Mouse (Mus musculus) hematopoietic multipotent progenitor cell, adult 10-12 weeks (in vitro differentiated cells): ENCODE measurements around the gene Atp5j. TPM values are rescaled to one million over a fixed set of nuclear protein-coding genes. Genes with fewer than 3 reads are reported as not detected.

Source experiments
- polyA plus RNA-seq: library from polyadenylated mRNA; stranded (reverse); fragments of >175 nt; gene quantifications from 2 replicates; pipeline ENCODE4 v1.2.3, GENCODE M21; 2012; ENCODE audit warnings: low replicate concordance

The Atp5j gene
- 37.4 and 57.5 TPM in 2 replicates for polyA plus RNA-seq

GRCm38 (mm10) chr16:84835441-84835822 is at the start of gene Atp5j:
Gene Atp5j, minus strand, starts transcription at chr16:84835625.

GRCm38 (mm10) chr16:84834745-84835440 is 532 bp downstream of the Atp5j start, which contains the start of gene Gabpa:
Gene Gabpa, plus strand, starts transcription at chr16:84834925.

Other genes starting within 250 kb of the Atp5j start
- gene Mrpl39, start 99.9 kb downstream of the Atp5j start, polyA plus RNA-seq, result 68.5 and 76.0 TPM in 2 replicates
- gene Jam2, start 61.5 kb downstream of the Atp5j start, polyA plus RNA-seq, result 0.28 and 0.33 TPM in 2 replicates
- 4.6 and 5.1 TPM in 2 replicates for gene Gabpa, start 700 bp downstream of the Atp5j start, polyA plus RNA-seq